Mouse (Mus musculus): ENCODE data around the gene Csmd2.

DNA sequence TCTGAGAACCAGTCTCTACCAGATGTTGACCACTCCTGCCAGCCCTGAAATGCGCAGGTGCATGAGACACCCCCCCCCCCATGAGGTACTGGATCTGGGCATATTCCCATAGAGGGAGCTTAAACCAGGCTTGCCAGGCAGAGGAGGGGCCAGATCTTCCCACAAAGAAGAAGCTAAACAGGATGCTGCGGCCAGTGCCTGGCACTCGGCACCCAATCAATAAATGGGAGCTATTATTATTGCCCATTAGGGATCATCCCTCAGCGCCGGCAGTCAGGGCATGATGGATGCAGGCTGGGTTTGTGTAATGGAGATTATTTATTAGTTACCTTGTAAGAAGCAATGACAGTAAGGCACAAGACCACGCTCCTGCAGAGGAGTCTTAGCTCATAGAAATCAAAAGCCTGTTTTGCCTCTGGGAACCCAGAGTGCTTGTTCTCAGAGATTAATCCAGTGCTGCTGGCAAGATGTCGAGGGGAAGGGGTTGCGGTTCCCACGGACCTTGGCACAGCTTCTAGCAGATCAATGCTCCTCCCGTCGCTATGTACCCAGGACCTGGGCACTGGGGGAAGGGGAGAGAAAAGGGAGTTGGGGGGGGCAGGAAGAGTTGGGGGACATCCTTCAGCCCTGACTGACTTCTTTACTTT is 146.8 kb downstream of the Csmd2 start:
- TF ChIP-seq CTCF (IDR thresholded peaks at IDR 0.05; ENCODE audit: extremely low read depth, insufficient read depth, insufficient read length, insufficient replicate concordance) (no peak), POLR2A (IDR thresholded peaks at IDR 0.05; ENCODE audit: low read depth, low read length) (no peak)

Measured in spleen, adult 2 months (tissue).